Mouse (Mus musculus) thymus, adult 2 months (tissue): ENCODE data around the gene Map3k14. TPM values are rescaled to one million over a fixed set of nuclear protein-coding genes. Genes with fewer than 3 reads are reported as not detected.
A peak's percentile ranks its signal among the peaks of the same experiment; 100 is the strongest.

ENCODE experiments used
- DNase-seq: peaks from one replicate; pipeline ENCODE4 v3.0.0; 2021
- H3K27ac ChIP-seq: fragments of 200-500 bp; 2 replicates; pipeline ENCODE4 v1.5.1; 2012; ENCODE audit warnings: low read length, control low read depth; ENCODE audit not compliant: control insufficient read depth, insufficient read depth
- H3K27me3 ChIP-seq: fragments of 200-500 bp; 2 replicates; pipeline ENCODE4 v1.6.1; 2012; ENCODE audit warnings: mild to moderate bottlenecking, low read length, moderate library complexity, mixed read lengths; ENCODE audit not compliant: control insufficient read depth, insufficient read depth
- H3K36me3 ChIP-seq: fragments of 200-500 bp; 2 replicates; pipeline ENCODE4 v1.6.1; 2012; ENCODE audit warnings: mild to moderate bottlenecking, low read length, moderate library complexity; ENCODE audit not compliant: control insufficient read depth, insufficient read depth
- H3K4me1 ChIP-seq: fragments of 200-500 bp; replicated peaks from 2 replicates; pipeline ENCODE4 v1.6.1; 2012; ENCODE audit warnings: low read length; ENCODE audit not compliant: control insufficient read depth, insufficient read depth
- H3K4me3 ChIP-seq: fragments of 200-500 bp; 2 replicates; pipeline ENCODE4 v1.5.1; 2012; ENCODE audit warnings: mild to moderate bottlenecking, low read length, control low read depth, moderate library complexity; ENCODE audit not compliant: control insufficient read depth, insufficient read depth
- CTCF ChIP-seq: fragments of 200-500 bp; IDR thresholded peaks from 2 replicates; pipeline ENCODE4 v1.5.1; 2012; ENCODE audit warnings: mild to moderate bottlenecking, control low read depth, low read length, moderate library complexity, borderline replicate concordance; ENCODE audit not compliant: control insufficient read depth, poor library complexity, insufficient read depth; ENCODE audit errors: extremely low read depth
- POLR2A ChIP-seq: fragments of 200-500 bp; IDR thresholded peaks from 2 replicates; pipeline ENCODE4 v1.6.1; 2012; ENCODE audit warnings: mild to moderate bottlenecking, low read length, control low read depth, moderate library complexity; ENCODE audit not compliant: control insufficient read depth, poor library complexity, insufficient read depth; ENCODE audit errors: extremely low read depth
- WGBS: fragments of 180-500 bp; shearing (Covaris S2); methylation state at CpG from one replicate; pipeline ENCODE4 v1.1.7; 2018; 5-methylcytosine and 5-hydroxymethylcytosine counted together
- polyA plus RNA-seq: library from polyadenylated mRNA; depleted of rRNA; stranded (reverse); fragments of >200 nt; gene quantifications from 2 replicates; pipeline ENCODE4 v1.2.3, GENCODE M21; 2012; rRNA removed

The Map3k14 gene
- 40.7 and 41.3 TPM in 2 replicates for polyA plus RNA-seq

GRCm38 (mm10) chr11:103267346-103268219 lies at the start of gene Map3k14:
Gene Map3k14 (minus strand): TSS chr11:103267472.
- TF ChIP-seq CTCF: peak; percentile 51; the same call in 1 of the 2 replicates
- peak; percentile 69 for TF ChIP-seq POLR2A

DNA sequence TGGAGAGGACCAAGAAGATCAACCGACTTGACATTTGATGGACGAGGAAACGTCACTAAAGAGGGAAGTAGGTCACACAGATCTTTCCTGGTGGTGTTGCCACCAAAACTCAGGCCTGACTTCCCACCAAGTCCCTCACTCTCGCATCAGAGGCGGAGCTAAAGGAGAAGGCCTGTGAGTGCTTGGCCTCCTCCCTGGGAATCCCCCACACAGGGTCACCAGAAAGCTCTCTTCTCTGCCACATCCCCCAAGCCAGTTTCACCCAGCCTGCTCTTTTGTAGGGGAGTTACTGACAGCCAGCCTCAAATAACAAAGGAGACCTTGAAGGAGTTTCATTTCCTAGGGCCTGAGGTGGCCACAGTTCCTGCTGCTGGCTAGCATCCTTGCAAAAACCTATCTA lies 48.1 kb upstream of the Map3k14 start:
- TF ChIP-seq CTCF: no peak
- TF ChIP-seq POLR2A: no peak
- H3K4me3 ChIP-seq: no peak overlapping the region
- no peaks in the 10 kb centered on the region; the same call in 1 of the 2 replicates for H3K4me1 ChIP-seq
- WGBS: 62% methylated on average over 5 of the region's 5 CpGs
- H3K36me3 ChIP-seq: no peaks in the 10 kb centered on the region
- no peak for DNase-seq
- no peaks in the 10 kb centered on the region for H3K27me3 ChIP-seq
- no peak overlapping the region for H3K27ac ChIP-seq

More at GRCm38 (mm10) chr11:103267346-103268219, at the start of gene Map3k14:
- no peaks in the 10 kb centered on the region for H3K27me3 ChIP-seq
- WGBS: 2% methylated on average over 55 of the region's 55 CpGs
- DNase-seq: peak; percentile 99
- no peaks in the 10 kb centered on the region for H3K36me3 ChIP-seq
- peaks cover 31% of the 10 kb centered on the region for H3K4me1 ChIP-seq
- peak within 1 kb of the TSS; percentile 68 for H3K4me3 ChIP-seq
- peak within 1 kb of the TSS; percentile 37 for H3K27ac ChIP-seq

DNA sequence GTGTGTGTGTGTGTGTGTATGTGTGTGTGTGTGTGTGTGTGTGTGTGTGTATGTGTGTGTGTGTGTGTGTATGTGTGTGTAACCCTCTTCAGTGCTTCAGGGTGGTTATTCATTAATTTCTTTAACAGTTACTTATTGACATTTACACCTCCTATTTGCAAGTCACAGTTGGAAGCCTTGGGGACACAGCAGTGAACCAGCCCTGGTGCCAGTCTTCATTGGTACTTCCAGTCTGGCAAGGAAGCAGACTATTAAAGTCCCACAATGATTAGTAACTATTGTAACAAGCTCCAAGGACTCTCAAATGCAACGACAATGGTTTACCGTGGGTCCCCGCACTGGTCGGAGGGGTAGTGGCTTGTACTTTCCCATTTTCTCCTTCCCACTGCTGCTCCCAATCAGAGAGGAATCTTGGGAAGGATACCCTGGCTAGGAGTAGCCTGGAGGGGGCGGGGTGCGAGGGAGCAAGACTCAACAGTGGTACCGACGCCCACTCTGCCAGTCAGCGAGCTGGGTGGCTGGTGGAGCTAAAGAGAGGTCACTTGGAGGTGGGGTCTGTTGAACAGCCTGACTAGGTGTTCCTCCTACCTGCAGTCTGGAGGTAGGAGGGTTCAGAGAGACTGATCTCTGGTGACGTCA lies 47.6 kb upstream of the Map3k14 start:
- 96% methylated on average over 10 of the region's 10 CpGs for WGBS
- Histone ChIP-seq H3K4me3 (no peak overlapping the region), H3K4me1 (no peaks in the 10 kb centered on the region; the same call in 1 of the 2 replicates), H3K27ac (no peak overlapping the region), H3K36me3 (no peaks in the 10 kb centered on the region), H3K27me3 (no peaks in the 10 kb centered on the region)
- TF ChIP-seq POLR2A: no peak
- no peak for TF ChIP-seq CTCF
- DNase-seq: no peak

GRCm38 (mm10) chr11:103313542-103313941 lies 46.3 kb upstream of the Map3k14 start:
- Histone ChIP-seq H3K27ac (no peak overlapping the region), H3K4me1 (peaks cover under 1% of the 10 kb centered on the region; the same call in 1 of the 2 replicates), H3K27me3 (no peaks in the 10 kb centered on the region), H3K36me3 (no peaks in the 10 kb centered on the region), H3K4me3 (no peak overlapping the region)
- TF ChIP-seq POLR2A: no peak
- TF ChIP-seq CTCF: no peak
- DNase-seq: no peak
- WGBS: 93% methylated on average over 6 of the region's 6 CpGs

DNA sequence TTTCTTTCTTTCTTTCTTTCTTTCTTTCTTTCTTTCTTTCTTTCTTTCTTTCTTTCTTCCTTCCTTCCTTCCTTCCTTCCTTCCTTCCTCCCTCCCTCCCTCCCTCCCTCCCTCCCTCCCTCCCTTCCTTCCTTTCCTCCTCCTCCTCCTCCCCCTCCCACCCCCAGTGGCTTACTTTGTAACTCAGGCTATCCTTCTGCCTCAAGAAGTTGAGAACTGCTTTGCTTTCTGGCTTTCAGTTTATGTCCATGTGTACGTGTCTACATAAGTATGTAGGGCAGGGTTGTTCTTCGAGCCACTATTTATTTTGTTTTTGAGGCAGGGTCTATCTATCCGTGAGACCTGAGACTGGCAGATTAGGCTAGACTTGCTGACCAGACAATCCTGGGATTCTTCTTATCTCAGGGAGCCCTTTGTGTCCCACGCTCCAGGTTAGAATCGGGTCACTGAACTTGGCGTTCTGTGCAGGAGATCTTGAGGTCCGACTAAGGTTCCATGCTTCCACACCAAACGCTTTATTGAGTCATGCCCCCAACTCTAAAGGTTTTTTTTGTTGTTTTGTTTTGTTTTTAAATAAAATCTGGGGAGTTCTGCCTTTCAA lies 45.5 kb upstream of the Map3k14 start:
- no peak for DNase-seq
- Histone ChIP-seq H3K4me3 (no peak overlapping the region), H3K4me1 (peaks cover 3% of the 10 kb centered on the region; the same call in 1 of the 2 replicates), H3K27ac (no peak overlapping the region), H3K27me3 (no peaks in the 10 kb centered on the region), H3K36me3 (no peaks in the 10 kb centered on the region)
- TF ChIP-seq CTCF (no peak), POLR2A (no peak)
- 94% methylated on average over 8 of the region's 8 CpGs for WGBS

GRCm38 (mm10) chr11:103311960-103312611 lies 44.8 kb upstream of the Map3k14 start:
- no peak for DNase-seq
- Histone ChIP-seq H3K27me3 (no peaks in the 10 kb centered on the region), H3K27ac (no peak overlapping the region), H3K4me3 (no peak overlapping the region), H3K36me3 (no peaks in the 10 kb centered on the region), H3K4me1 (peaks cover 3% of the 10 kb centered on the region; the same call in 1 of the 2 replicates)
- 9% methylated on average over 30 of the region's 30 CpGs for WGBS
- TF ChIP-seq POLR2A (no peak), CTCF (no peak)
